ENCODE assay signal across 26 mouse cellular contexts in the genomic region with DNA sequence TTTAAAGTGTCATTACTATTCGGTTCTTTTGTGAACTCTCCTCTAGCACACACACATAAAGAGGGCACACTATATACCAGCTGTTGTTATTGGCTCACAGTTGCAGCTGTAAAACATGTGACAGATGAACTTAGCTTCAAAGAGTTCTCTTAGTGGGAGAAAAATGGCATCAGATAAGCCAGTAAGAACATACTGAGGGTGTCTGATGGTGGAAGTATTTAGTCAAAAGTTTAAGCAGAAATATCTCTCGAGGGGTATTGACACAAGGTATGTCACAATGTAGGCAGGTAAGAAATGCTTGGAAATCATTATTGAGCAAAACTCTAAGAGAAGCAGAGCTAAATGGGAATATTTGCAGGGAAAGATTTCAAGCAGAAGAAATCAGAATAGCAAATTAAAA.
"Had no signal": no experiment of that assay in that cellular context is flagged by ENCODE, and none has a peak within 500 bp of the region (broad histone marks: within the 10 kb centered on the region; RNA-seq: fewer than 3 reads in every experiment).

No protein-coding gene starts in this region.

- H3K4me3 ChIP-seq: embryonic facial prominence, embryonic 10.5 days; embryonic facial prominence, embryonic 12.5 days; embryonic facial prominence, embryonic 13.5 days; embryonic facial prominence, embryonic 15.5 days; erythroblast, embryonic 14.5 days; forebrain, embryonic 10.5 days; forebrain, embryonic 12.5 days; forebrain, embryonic 13.5 days; forebrain, embryonic 15.5 days; gastrocnemius, adult 2 months; heart, adult 2 months had no signal

- H3K27ac ChIP-seq: embryonic facial prominence, embryonic 10.5 days; embryonic facial prominence, embryonic 12.5 days; embryonic facial prominence, embryonic 13.5 days; embryonic facial prominence, embryonic 15.5 days; forebrain, embryonic 10.5 days; forebrain, embryonic 12.5 days; forebrain, embryonic 13.5 days; forebrain, embryonic 15.5 days; gastrocnemius, adult 2 months; heart, adult 2 months had no signal

- DNase-seq: cerebellum, adult 8-10 months; cerebellum, adult 9-10 months; cerebellum, adult 9-11 months; cerebellum, postnatal 10 days; cerebellum, postnatal 14 days; cerebellum, postnatal 25 days; cerebellum, postnatal 36 days; embryo, embryonic 11 days; forebrain, postnatal 0 days; gastrocnemius, adult 2 months; gastrocnemius, postnatal 10 days; gastrocnemius, postnatal 14 days; gastrocnemius, postnatal 25 days; gastrocnemius, postnatal 36 days; heart, adult 11 months; heart, adult 18-20 months; heart, adult 2 months had no signal

- H3K4me1 ChIP-seq: embryonic facial prominence, embryonic 10.5 days; embryonic facial prominence, embryonic 12.5 days; embryonic facial prominence, embryonic 13.5 days; forebrain, embryonic 10.5 days; forebrain, embryonic 12.5 days; forebrain, embryonic 13.5 days had no signal

- H3K9me3 ChIP-seq: embryonic facial prominence, embryonic 10.5 days; embryonic facial prominence, embryonic 12.5 days; embryonic facial prominence, embryonic 13.5 days; embryonic facial prominence, embryonic 15.5 days; forebrain, embryonic 10.5 days; forebrain, embryonic 12.5 days; forebrain, embryonic 13.5 days; forebrain, embryonic 15.5 days had no signal

- H3K36me3 ChIP-seq: embryonic facial prominence, embryonic 10.5 days; embryonic facial prominence, embryonic 12.5 days; embryonic facial prominence, embryonic 13.5 days; embryonic facial prominence, embryonic 15.5 days; forebrain, embryonic 10.5 days; forebrain, embryonic 12.5 days; forebrain, embryonic 15.5 days had no signal

- H3K27me3 ChIP-seq: embryonic facial prominence, embryonic 12.5 days; embryonic facial prominence, embryonic 13.5 days; embryonic facial prominence, embryonic 15.5 days; forebrain, embryonic 12.5 days; forebrain, embryonic 13.5 days; forebrain, embryonic 15.5 days had no signal
